ENCODE assay signal across 16 mouse cellular contexts in the genomic region with DNA sequence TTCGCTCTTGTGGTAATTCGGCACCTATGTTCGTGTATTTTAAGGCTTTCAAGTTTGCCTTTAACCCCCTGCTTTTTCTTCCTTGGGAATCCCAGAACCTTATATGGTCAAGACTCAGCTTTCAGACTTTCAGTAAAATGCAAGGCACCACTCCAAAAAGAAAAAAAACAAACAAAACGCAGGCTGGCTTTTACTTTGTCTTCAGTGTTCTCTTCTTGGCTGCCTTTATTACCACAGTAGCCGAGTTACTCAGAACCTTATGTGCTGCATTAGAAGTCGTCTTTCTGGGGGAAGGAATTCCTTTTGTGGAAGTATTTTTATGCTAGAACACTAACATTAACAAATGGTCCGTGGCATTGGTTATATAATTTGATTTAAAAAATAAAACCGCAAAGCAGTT. TPM values are rescaled to one million over a fixed set of nuclear protein-coding genes. Genes with fewer than 3 reads are reported as not detected.
DNase-seq lines count a peak whose midpoint lies in the region; TF ChIP-seq lines count a peak whose summit lies in the region.
"Had no signal": no experiment of that assay in that cellular context is flagged by ENCODE, and none has a peak within 500 bp of the region (broad histone marks: within the 10 kb centered on the region; RNA-seq: fewer than 3 reads in every experiment).

No protein-coding gene starts in this region.

- no peak for TF ChIP-seq POLR2A in testis, adult 2 months (IDR thresholded peaks at IDR 0.05; ENCODE audit: control insufficient read depth, low read depth, low read length)

- no peaks in the 10 kb centered on the region for H3K36me3 ChIP-seq in testis, adult 2 months (ENCODE audit: control insufficient read depth, insufficient read depth, low read length)
- H3K36me3 ChIP-seq: hindbrain, embryonic 15.5 days; liver, embryonic 15.5 days had no signal

- H3K4me1 ChIP-seq in testis, adult 2 months (ENCODE audit: control insufficient read depth, insufficient read depth, low read length) = no peaks in the 10 kb centered on the region

- H3K27ac ChIP-seq in gastrocnemius, adult 2 months = peak overlapping the region; percentile 48
- peak overlapping the region; percentile 29; the same call in 1 of the 2 replicates for H3K27ac ChIP-seq in left cerebral cortex, adult 2 months
- peak overlapping the region; percentile 49; the same call in 1 of the 2 replicates for H3K27ac ChIP-seq in testis, adult 2 months (ENCODE audit: control insufficient read depth, insufficient read depth, low read depth, low read length)
- H3K27ac ChIP-seq: hindbrain, embryonic 15.5 days; limb, embryonic 13.5 days; liver, embryonic 15.5 days had no signal

- no peak overlapping the region for H3K4me3 ChIP-seq in gastrocnemius, adult 2 months
- H3K4me3 ChIP-seq in left cerebral cortex, adult 2 months = no peak overlapping the region
- H3K4me3 ChIP-seq in testis, adult 2 months (ENCODE audit: control insufficient read depth, low read depth, low read length) = no peak overlapping the region
- H3K4me3 ChIP-seq: hindbrain, embryonic 15.5 days; limb, embryonic 13.5 days; liver, embryonic 15.5 days had no signal

- no peaks in the 10 kb centered on the region for H3K27me3 ChIP-seq in testis, adult 2 months (ENCODE audit: control insufficient read depth, insufficient read depth, low read length)
- H3K27me3 ChIP-seq: hindbrain, embryonic 15.5 days; limb, embryonic 13.5 days; liver, embryonic 15.5 days had no signal

- intact Hi-C loops in gastrocnemius, adult 2 months (cut with DNase I) = no loop called here
- intact Hi-C loops in gastrocnemius, postnatal 14 days (cut with DNase I; ENCODE audit: low total_unique reads) = no loop called here
- intact Hi-C loops in left cerebral cortex, adult 2 months (cut with DNase I) = no loop called here
- intact Hi-C loops in left cerebral cortex, postnatal 4 days (cut with DNase I) = no loop called here

- no peak for DNase-seq in gastrocnemius, adult 2 months
- no peak for DNase-seq in gastrocnemius, postnatal 14 days
- DNase-seq in left cerebral cortex, adult 2 months (ENCODE audit: extremely low spot score in 1 of 2, low spot score in 2 of 2) = no peak
- DNase-seq in left cerebral cortex, postnatal 4 days = no peak
- no peak for DNase-seq in testis, postnatal 14 days (ENCODE audit: low spot score)
- no peak for DNase-seq in yolk sac, embryonic 10.5 days (ENCODE audit: low spot score)
- DNase-seq in cerebellum, adult 8-10 months = no peak
- DNase-seq: adrenal gland, adult 8-10 months; cerebellum, adult 11-12 months; heart, postnatal 14 days; kidney, adult 11 months; kidney, postnatal 4 days had no signal

- TF ChIP-seq CTCF in gastrocnemius, adult 2 months (IDR thresholded peaks at IDR 0.05) = no peak
- TF ChIP-seq CTCF in left cerebral cortex, adult 2 months (IDR thresholded peaks at IDR 0.05) = no peak
- no peak for TF ChIP-seq CTCF in testis, adult 2 months (IDR thresholded peaks at IDR 0.05; ENCODE audit: control insufficient read depth, insufficient read depth, insufficient replicate concordance, low read depth, low read length)

RNA-seq across cellular contexts. Expression of gene Ppp1r12a, which starts 22.8 kb away (rescaled TPM):
- total RNA-seq in gastrocnemius, adult 2 months (2021) = 10 to 100 TPM; 23.2 to 29.1 TPM
- total RNA-seq in gastrocnemius, postnatal 14 days (2021) = 10 to 100 TPM; 34.2 to 35.4 TPM
- 100 to 1,000 TPM; 145 to 150 TPM for total RNA-seq in left cerebral cortex, adult 2 months (2021)
- 100 to 1,000 TPM in 1 of 2 experiments, 10 to 100 TPM in 1; 93.4 to 100 TPM for total RNA-seq in left cerebral cortex, postnatal 4 days (2021)
- 13.7 and 15.2 TPM in 2 replicates for polyA plus RNA-seq in testis, adult 2 months (2012; rRNA removed)
